Mouse (Mus musculus): ENCODE measurements around the gene Kcnip4. TPM values are rescaled to one million over a fixed set of nuclear protein-coding genes. Genes with fewer than 3 reads are reported as not detected.

Gene Kcnip4
- total RNA-seq (2014; rRNA removed) (11.9 and 14.3 TPM in 2 replicates), polyA plus RNA-seq (2015; fragmentation: Nextera tagmentation; extraction: Ambion mirVana) (18.6 and 21.2 TPM in 2 replicates)

GRCm38 (mm10) chr5:49524394-49525241 lies at the start of gene Kcnip4:
TSS of gene Kcnip4 (minus strand) at chr5:49524907.
- no peaks in the 10 kb centered on the region; the same call in 1 of the 2 replicates for H3K27me3 ChIP-seq (ENCODE audit: insufficient read depth, low read length)
- no peaks in the 10 kb centered on the region for H3K36me3 ChIP-seq (ENCODE audit: insufficient read depth)
- H3K4me1 ChIP-seq (ENCODE audit: insufficient read depth) = no peaks in the 10 kb centered on the region
- H3K9me3 ChIP-seq (ENCODE audit: low read length) = no peaks in the 10 kb centered on the region
- TF ChIP-seq CTCF (IDR thresholded peaks at IDR 0.05; ENCODE audit: low read depth) = peak; percentile 63
- H3K27ac ChIP-seq (ENCODE audit: low read depth, low read length) = no peak within 1 kb of the TSS; the same call in 1 of the 2 replicates
- H3K9ac ChIP-seq = peak within 1 kb of the TSS; percentile 76
- peak; percentile 93 for ATAC-seq
- peak within 1 kb of the TSS; percentile 97 for H3K4me2 ChIP-seq (ENCODE audit: low read depth)
- peak within 1 kb of the TSS; percentile 74 for H3K4me3 ChIP-seq (ENCODE audit: low read depth, low read length)
- WGBS = 1% methylated on average over 48 of the region's 50 CpGs
- DNase-seq = peak; percentile 82

GRCm38 (mm10) chr5:49571876-49572275 lies 47.2 kb upstream of the Kcnip4 start:
- no peak for ATAC-seq
- DNase-seq = no peak
- H3K9ac ChIP-seq = no peak overlapping the region

GRCm38 (mm10) chr5:49563751-49564150 lies 39.0 kb upstream of the Kcnip4 start:
- Histone ChIP-seq H3K27ac (ENCODE audit: low read depth, low read length) (no peak overlapping the region), H3K9me3 (ENCODE audit: low read length) (no peaks in the 10 kb centered on the region), H3K27me3 (ENCODE audit: insufficient read depth, low read length) (no peaks in the 10 kb centered on the region), H3K36me3 (ENCODE audit: insufficient read depth) (no peaks in the 10 kb centered on the region), H3K4me1 (ENCODE audit: insufficient read depth) (no peaks in the 10 kb centered on the region), H3K4me2 (ENCODE audit: low read depth) (no peak overlapping the region), H3K4me3 (ENCODE audit: low read depth, low read length) (no peak overlapping the region), H3K9ac (no peak overlapping the region)
- TF ChIP-seq CTCF (IDR thresholded peaks at IDR 0.05; ENCODE audit: low read depth) = no peak
- ATAC-seq (peak; percentile 23; the same call in 1 of the 2 replicates), DNase-seq (no peak)
- 78% methylated on average over 4 of the region's 4 CpGs for WGBS

More at GRCm38 (mm10) chr5:49571876-49572275, 47.2 kb upstream of the Kcnip4 start:
- no peak overlapping the region for H3K4me2 ChIP-seq (ENCODE audit: low read depth)
- no peaks in the 10 kb centered on the region for H3K9me3 ChIP-seq (ENCODE audit: low read length)
- H3K4me1 ChIP-seq (ENCODE audit: insufficient read depth) = no peaks in the 10 kb centered on the region
- no peaks in the 10 kb centered on the region for H3K36me3 ChIP-seq (ENCODE audit: insufficient read depth)
- no peak overlapping the region for H3K27ac ChIP-seq (ENCODE audit: low read depth, low read length)
- no peaks in the 10 kb centered on the region for H3K27me3 ChIP-seq (ENCODE audit: insufficient read depth, low read length)
- no peak overlapping the region for H3K4me3 ChIP-seq (ENCODE audit: low read depth, low read length)
- TF ChIP-seq CTCF (IDR thresholded peaks at IDR 0.05; ENCODE audit: low read depth) = no peak
- WGBS = 79% methylated on average over 4 of the region's 4 CpGs

GRCm38 (mm10) chr5:49557436-49557835 lies 32.7 kb upstream of the Kcnip4 start:
- no peak for TF ChIP-seq CTCF (IDR thresholded peaks at IDR 0.05; ENCODE audit: low read depth)
- no peak for DNase-seq
- no peaks in the 10 kb centered on the region for H3K4me1 ChIP-seq (ENCODE audit: insufficient read depth)
- H3K9ac ChIP-seq = no peak overlapping the region
- H3K4me3 ChIP-seq (ENCODE audit: low read depth, low read length) = no peak overlapping the region
- H3K27ac ChIP-seq (ENCODE audit: low read depth, low read length) = no peak overlapping the region
- H3K9me3 ChIP-seq (ENCODE audit: low read length) = no peaks in the 10 kb centered on the region
- no peaks in the 10 kb centered on the region for H3K36me3 ChIP-seq (ENCODE audit: insufficient read depth)
- WGBS = 72% methylated on average over 3 of the region's 3 CpGs
- H3K27me3 ChIP-seq (ENCODE audit: insufficient read depth, low read length) = no peaks in the 10 kb centered on the region
- H3K4me2 ChIP-seq (ENCODE audit: low read depth) = no peak overlapping the region
- ATAC-seq = no peak

- ATAC-seq (no peak), DNase-seq (no peak)
- H3K36me3 ChIP-seq (ENCODE audit: insufficient read depth) = no peaks in the 10 kb centered on the region
- H3K4me3 ChIP-seq (ENCODE audit: low read depth, low read length) = no peak overlapping the region
- 83% methylated on average over 3 of the region's 3 CpGs for WGBS
- no peak for TF ChIP-seq CTCF (IDR thresholded peaks at IDR 0.05; ENCODE audit: low read depth)
- H3K4me2 ChIP-seq (ENCODE audit: low read depth) = no peak overlapping the region
- H3K9me3 ChIP-seq (ENCODE audit: low read length) = no peaks in the 10 kb centered on the region
- H3K4me1 ChIP-seq (ENCODE audit: insufficient read depth) = no peaks in the 10 kb centered on the region
- H3K27ac ChIP-seq (ENCODE audit: low read depth, low read length) = no peak overlapping the region
- H3K9ac ChIP-seq = no peak overlapping the region
- H3K27me3 ChIP-seq (ENCODE audit: insufficient read depth, low read length) = no peaks in the 10 kb centered on the region
Observed at GRCm38 (mm10) chr5:49547884-49548283, 23.2 kb upstream of the Kcnip4 start.

- Histone ChIP-seq H3K4me1 (ENCODE audit: insufficient read depth) (no peaks in the 10 kb centered on the region), H3K27me3 (ENCODE audit: insufficient read depth, low read length) (no peaks in the 10 kb centered on the region; the same call in 1 of the 2 replicates), H3K36me3 (ENCODE audit: insufficient read depth) (no peaks in the 10 kb centered on the region), H3K27ac (ENCODE audit: low read depth, low read length) (no peak overlapping the region), H3K4me2 (ENCODE audit: low read depth) (no peak overlapping the region), H3K9me3 (ENCODE audit: low read length) (no peaks in the 10 kb centered on the region), H3K4me3 (ENCODE audit: low read depth, low read length) (no peak overlapping the region), H3K9ac (no peak overlapping the region)
- ATAC-seq (no peak), DNase-seq (peak; percentile 49)
- no peak for TF ChIP-seq CTCF (IDR thresholded peaks at IDR 0.05; ENCODE audit: low read depth)
- WGBS = 36% methylated on average over 8 of the region's 8 CpGs
Observed at GRCm38 (mm10) chr5:49529362-49529761, 4.7 kb upstream of the Kcnip4 start.

GRCm38 (mm10) chr5:49525242-49525612 lies 520 bp upstream of the Kcnip4 start:
- no peak for TF ChIP-seq CTCF (IDR thresholded peaks at IDR 0.05; ENCODE audit: low read depth)
- H3K4me3 ChIP-seq (ENCODE audit: low read depth, low read length) = peak overlapping the region; percentile 74
- no peaks in the 10 kb centered on the region for H3K9me3 ChIP-seq (ENCODE audit: low read length)
- H3K27me3 ChIP-seq (ENCODE audit: insufficient read depth, low read length) = no peaks in the 10 kb centered on the region; the same call in 1 of the 2 replicates
- peak overlapping the region; percentile 97 for H3K4me2 ChIP-seq (ENCODE audit: low read depth)
- no peaks in the 10 kb centered on the region for H3K36me3 ChIP-seq (ENCODE audit: insufficient read depth)
- DNase-seq = peak; percentile 24
- no peaks in the 10 kb centered on the region for H3K4me1 ChIP-seq (ENCODE audit: insufficient read depth)
- H3K27ac ChIP-seq (ENCODE audit: low read depth, low read length) = no peak overlapping the region
- no peak overlapping the region for H3K9ac ChIP-seq
- WGBS = 64% methylated on average over 4 of the region's 4 CpGs
- ATAC-seq = no peak
